Mouse (Mus musculus) liver, embryonic 11.5 days (tissue): ENCODE results near the gene Cldn13. TPM values are rescaled to one million over a fixed set of nuclear protein-coding genes. Genes with fewer than 3 reads are reported as not detected.

Source experiments
- ATAC-seq: fragments of 200-750 bp; cut with Nextera tagmentation; replicated peaks from 2 replicates; pipeline ENCODE4 v1.8.0; 2017; ENCODE audit warnings: moderate number of reproducible peaks, mild to moderate bottlenecking, moderate TSS enrichment, moderate library complexity; ENCODE audit not compliant: low FRiP score
- DNase-seq: peaks from one replicate; pipeline ENCODE4 v3.0.0-alpha.2; 2017; ENCODE audit warnings: low spot score
- H3K27ac ChIP-seq: fragments of 300-500 bp; sonication (generic); 2 replicates; pipeline ENCODE4 v1.5.1; 2014; ENCODE audit warnings: mild to moderate bottlenecking, low read depth, low read length, control low read depth
- H3K27me3 ChIP-seq: fragments of 300-500 bp; sonication (generic); replicated peaks from 2 replicates; pipeline ENCODE4 v1.6.1; 2014; ENCODE audit warnings: low read length, mixed read lengths; ENCODE audit not compliant: control insufficient read depth, insufficient read depth
- H3K36me3 ChIP-seq: fragments of 300-500 bp; sonication (generic); 2 replicates; pipeline ENCODE4 v1.6.1; 2014; ENCODE audit warnings: mild to moderate bottlenecking, low read length, moderate library complexity, mixed read lengths; ENCODE audit not compliant: control insufficient read depth, insufficient read depth
- H3K4me1 ChIP-seq: fragments of 300-500 bp; sonication (generic); replicated peaks from 2 replicates; pipeline ENCODE4 v1.6.1; 2014; ENCODE audit warnings: low read length, mixed read lengths; ENCODE audit not compliant: control insufficient read depth, insufficient read depth
- H3K4me2 ChIP-seq: fragments of 300-500 bp; sonication (generic); 2 replicates; pipeline ENCODE4 v1.6.1; 2014; ENCODE audit warnings: mild to moderate bottlenecking, control low read depth, moderate library complexity
- H3K4me3 ChIP-seq: fragments of 300-500 bp; sonication (generic); 2 replicates; pipeline ENCODE4 v1.5.1; 2014; ENCODE audit warnings: low read depth, low read length, control low read depth
- H3K9ac ChIP-seq: fragments of 300-500 bp; sonication (generic); 2 replicates; pipeline ENCODE4 v1.6.1; 2014; ENCODE audit warnings: low read depth, low read length, control low read depth
- H3K9me3 ChIP-seq: fragments of 300-500 bp; sonication (generic); 2 replicates; pipeline ENCODE4 v1.6.1; 2016; ENCODE audit warnings: low read length, inconsistent platforms, mixed read lengths; ENCODE audit not compliant: control insufficient read depth
- WGBS: fragments of 180-500 bp; shearing (Covaris S2); extraction: QIAGEN DNeasy Blood & Tissue Kit; methylation state at CpG from one replicate; pipeline ENCODE4 v1.1.7; 2014; 5-methylcytosine and 5-hydroxymethylcytosine counted together
- polyA plus RNA-seq: library from polyadenylated mRNA; unstranded; fragments of >200 nt; fragmentation: Nextera tagmentation; extraction: Ambion mirVana; gene quantifications from 2 replicates; pipeline ENCODE4 v1.2.1, GENCODE M21; 2014

Gene Cldn13
- polyA plus RNA-seq, 1 experiment from 2014 or later: 115 TPM

DNA sequence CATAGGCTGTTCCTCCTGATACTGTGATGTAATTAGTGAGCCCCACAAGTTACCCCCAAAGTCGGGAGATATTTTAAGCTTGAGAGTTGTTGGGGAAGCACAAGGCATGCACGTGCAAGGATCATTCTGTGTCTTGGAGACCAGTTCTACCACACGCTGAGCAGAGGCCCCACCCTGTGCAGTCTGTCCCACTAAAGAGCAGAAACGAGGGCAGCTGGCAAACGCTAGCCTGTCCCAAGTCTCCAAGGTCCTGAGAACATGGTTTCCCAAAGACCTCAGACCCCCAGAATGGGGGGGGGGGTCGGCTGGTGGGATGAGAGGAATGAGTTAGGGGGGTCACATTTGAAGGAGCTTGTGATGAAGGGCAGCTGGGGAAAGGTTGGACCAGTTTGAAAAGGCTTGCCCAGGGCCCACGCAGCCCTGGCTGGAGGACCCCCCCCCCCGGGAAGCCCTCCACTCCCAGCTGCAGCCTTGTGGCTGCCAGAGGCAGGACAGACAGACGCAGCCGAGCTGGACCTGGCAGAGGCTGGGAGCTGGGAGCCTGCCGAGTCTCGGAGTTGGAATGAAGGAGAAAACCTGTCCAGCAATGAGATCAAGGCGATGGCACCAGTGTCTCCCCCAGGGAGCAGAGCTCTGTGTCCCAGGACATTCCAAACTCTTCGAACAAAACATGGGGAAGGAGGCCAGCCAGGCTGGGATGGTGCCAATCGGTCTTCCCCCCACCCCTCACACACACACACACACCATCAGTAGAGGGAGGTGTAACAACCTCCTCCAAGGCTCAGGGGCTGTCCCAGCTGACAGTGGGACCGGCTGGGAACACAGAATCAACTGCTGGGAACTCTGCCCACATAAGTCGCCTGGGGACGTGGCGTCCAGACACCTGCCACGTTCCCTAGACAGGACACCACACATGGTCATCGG lies 41.1 kb downstream of the Cldn13 start:
- Histone ChIP-seq H3K27me3 (no peaks in the 10 kb centered on the region), H3K4me1 (no peaks in the 10 kb centered on the region), H3K4me2 (no peak overlapping the region), H3K27ac (no peak overlapping the region), H3K9me3 (no peaks in the 10 kb centered on the region), H3K36me3 (no peaks in the 10 kb centered on the region), H3K9ac (no peak overlapping the region), H3K4me3 (no peak overlapping the region)
- no peak for DNase-seq
- no peak for ATAC-seq
- 77% methylated on average over 21 of the region's 21 CpGs for WGBS

DNA sequence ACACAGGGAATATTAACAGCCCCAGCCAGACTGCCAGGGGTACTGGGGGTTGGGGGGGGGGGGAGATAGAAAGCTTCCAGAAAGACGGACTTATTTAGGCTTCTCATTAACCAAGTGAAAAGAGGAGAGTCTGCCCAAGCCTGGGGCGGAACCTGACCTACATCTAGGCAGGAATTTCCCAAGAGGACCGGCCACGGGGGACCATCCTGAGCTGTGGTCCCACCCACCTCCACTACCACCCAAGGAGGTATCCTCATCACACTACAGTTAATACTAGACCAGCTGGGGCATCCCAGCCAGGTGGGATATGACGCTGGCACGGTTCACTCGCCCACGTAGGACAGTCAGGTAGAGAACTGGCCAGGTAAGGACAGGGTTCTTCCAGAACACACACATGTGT lies 42.3 kb downstream of the Cldn13 start:
- Histone ChIP-seq H3K4me1 (no peaks in the 10 kb centered on the region), H3K27me3 (no peaks in the 10 kb centered on the region), H3K36me3 (no peaks in the 10 kb centered on the region), H3K9ac (no peak overlapping the region), H3K4me2 (no peak overlapping the region), H3K4me3 (no peak overlapping the region), H3K9me3 (no peaks in the 10 kb centered on the region), H3K27ac (no peak overlapping the region)
- 78% methylated on average over 8 of the region's 8 CpGs for WGBS
- ATAC-seq (no peak), DNase-seq (no peak)

GRCm38 (mm10) chr5:134872597-134872996 lies 42.7 kb downstream of the Cldn13 start:
- Histone ChIP-seq H3K4me2 (no peak overlapping the region), H3K9ac (no peak overlapping the region), H3K9me3 (no peaks in the 10 kb centered on the region), H3K27me3 (no peaks in the 10 kb centered on the region), H3K36me3 (no peaks in the 10 kb centered on the region), H3K27ac (no peak overlapping the region), H3K4me3 (no peak overlapping the region), H3K4me1 (no peaks in the 10 kb centered on the region)
- ATAC-seq: no peak
- DNase-seq: no peak
- 67% methylated on average over 5 of the region's 5 CpGs for WGBS

- no peaks in the 10 kb centered on the region for H3K36me3 ChIP-seq
- no peak overlapping the region for H3K27ac ChIP-seq
- no peak overlapping the region for H3K4me3 ChIP-seq
- 68% methylated on average over 5 of the region's 5 CpGs for WGBS
- no peak overlapping the region for H3K9ac ChIP-seq
- H3K27me3 ChIP-seq: no peaks in the 10 kb centered on the region
- H3K4me2 ChIP-seq: no peak overlapping the region
- ATAC-seq: no peak
- no peak for DNase-seq
- no peaks in the 10 kb centered on the region for H3K9me3 ChIP-seq
- no peaks in the 10 kb centered on the region for H3K4me1 ChIP-seq
Observed at GRCm38 (mm10) chr5:134868506-134868905, 46.8 kb downstream of the Cldn13 start.

- DNase-seq: no peak
- H3K36me3 ChIP-seq: no peaks in the 10 kb centered on the region
- 50% methylated on average over 18 of the region's 18 CpGs for WGBS
- H3K27ac ChIP-seq: no peak overlapping the region
- no peaks in the 10 kb centered on the region for H3K4me1 ChIP-seq
- H3K4me2 ChIP-seq: no peak overlapping the region
- H3K27me3 ChIP-seq: no peaks in the 10 kb centered on the region
- no peak overlapping the region for H3K9ac ChIP-seq
- no peak overlapping the region for H3K4me3 ChIP-seq
- ATAC-seq: no peak
- H3K9me3 ChIP-seq: no peaks in the 10 kb centered on the region
Observed at GRCm38 (mm10) chr5:134867320-134868144, 47.8 kb downstream of the Cldn13 start.

- H3K27ac ChIP-seq: no peak overlapping the region
- no peak for DNase-seq
- 51% methylated on average over 8 of the region's 8 CpGs for WGBS
Observed at GRCm38 (mm10) chr5:134865158-134865557, 50.2 kb downstream of the Cldn13 start.

More at GRCm38 (mm10) chr5:134865158-134865557, 50.2 kb downstream of the Cldn13 start:
- ATAC-seq: no peak
- Histone ChIP-seq H3K9ac (no peak overlapping the region), H3K27me3 (no peaks in the 10 kb centered on the region), H3K36me3 (no peaks in the 10 kb centered on the region), H3K4me1 (no peaks in the 10 kb centered on the region), H3K4me2 (no peak overlapping the region), H3K9me3 (no peaks in the 10 kb centered on the region), H3K4me3 (no peak overlapping the region)

Other genes with a start within 250 kb of the Cldn13 start
- gene Limk1, start 226.9 kb downstream of the Cldn13 start, polyA plus RNA-seq: 1.7 and 1.8 TPM in 2 replicates
- 3.5 and 4.4 TPM in 2 replicates for gene Eln, start 168.2 kb downstream of the Cldn13 start, polyA plus RNA-seq
- gene Tmem270, start 8.8 kb downstream of the Cldn13 start, polyA plus RNA-seq: not detected in 2 replicates
- 9.1 and 11.4 TPM in 2 replicates for gene Mettl27, start 16.8 kb upstream of the Cldn13 start, polyA plus RNA-seq
- gene Cldn4, start 31.4 kb upstream of the Cldn13 start, polyA plus RNA-seq: 3.1 and 3.7 TPM in 2 replicates
- 2.0 and 2.2 TPM in 2 replicates for gene Cldn3, start 70.7 kb upstream of the Cldn13 start, polyA plus RNA-seq
- 64.9 and 71.1 TPM in 2 replicates for gene Abhd11, start 93.6 kb upstream of the Cldn13 start, polyA plus RNA-seq
- 6.2 and 6.4 TPM in 2 replicates for gene Stx1a, start 108.0 kb upstream of the Cldn13 start, polyA plus RNA-seq
- 25.1 and 27.2 TPM in 2 replicates for gene Dnajc30, start 148.7 kb upstream of the Cldn13 start, polyA plus RNA-seq
- gene Bud23, start 149.4 kb upstream of the Cldn13 start, polyA plus RNA-seq: 157 and 158 TPM in 2 replicates
- gene Vps37d, start 162.7 kb upstream of the Cldn13 start, polyA plus RNA-seq: 2.6 and 3.0 TPM in 2 replicates
- 18.5 and 18.7 TPM in 2 replicates for gene Mlxipl, start 174.4 kb upstream of the Cldn13 start, polyA plus RNA-seq
- gene Tbl2, start 234.1 kb upstream of the Cldn13 start, polyA plus RNA-seq: 24.6 and 29.2 TPM in 2 replicates